Mouse (Mus musculus) 3T3-L1 (cell line): ENCODE measurements around the gene Tmem38a.

ENCODE experiments used
- DNase-seq: peaks from one replicate; pipeline ENCODE4 v3.0.0-alpha.2; 2015; ENCODE audit warnings: low read depth, low spot score

Gene Tmem38a

DNA sequence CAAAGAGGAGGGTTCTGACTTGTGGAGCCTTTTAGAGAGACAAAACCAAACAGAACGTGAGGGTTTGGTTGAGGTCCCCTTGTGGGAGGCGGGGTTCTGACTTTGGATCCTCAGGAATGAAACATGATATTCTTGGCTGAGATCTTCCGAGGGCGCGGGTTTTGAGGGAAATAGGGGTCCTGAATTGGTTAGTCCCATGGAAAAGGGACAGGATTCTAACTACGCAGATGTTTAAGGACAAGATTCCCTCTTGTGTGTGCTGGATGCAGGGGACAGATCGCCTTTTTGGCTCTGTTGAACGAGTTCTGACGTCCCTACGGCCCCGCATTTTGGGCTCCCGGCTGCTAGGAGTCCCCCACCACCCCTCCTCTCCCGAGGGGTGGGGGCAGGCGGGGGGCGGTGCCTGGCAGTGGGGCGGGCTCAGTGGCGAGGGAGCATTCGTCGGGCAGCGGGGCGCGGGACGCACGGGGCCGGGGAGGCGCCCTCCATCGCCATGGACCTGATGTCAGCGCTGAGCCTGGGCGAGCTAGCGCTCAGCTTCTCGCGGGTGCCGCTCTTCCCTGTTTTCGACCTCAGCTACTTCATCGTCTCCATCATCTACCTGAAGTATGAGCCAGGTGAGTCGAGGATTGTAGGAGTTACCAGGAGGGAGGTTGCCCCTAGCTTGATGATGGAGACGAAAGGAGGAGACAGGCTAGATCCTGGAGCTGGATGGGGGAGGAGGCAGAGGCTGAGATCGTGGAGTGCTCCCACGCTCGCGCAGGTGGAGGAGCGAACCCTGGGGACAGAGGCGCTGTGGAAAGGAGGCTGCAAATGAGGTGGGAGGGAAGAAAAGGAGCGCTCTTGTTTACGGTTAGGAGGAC, at the start of gene Tmem38a:
Gene Tmem38a (plus strand): TSS at position 445 of the 863 bp plus-strand sequence.
- DNase-seq: peak; percentile 81

DNA sequence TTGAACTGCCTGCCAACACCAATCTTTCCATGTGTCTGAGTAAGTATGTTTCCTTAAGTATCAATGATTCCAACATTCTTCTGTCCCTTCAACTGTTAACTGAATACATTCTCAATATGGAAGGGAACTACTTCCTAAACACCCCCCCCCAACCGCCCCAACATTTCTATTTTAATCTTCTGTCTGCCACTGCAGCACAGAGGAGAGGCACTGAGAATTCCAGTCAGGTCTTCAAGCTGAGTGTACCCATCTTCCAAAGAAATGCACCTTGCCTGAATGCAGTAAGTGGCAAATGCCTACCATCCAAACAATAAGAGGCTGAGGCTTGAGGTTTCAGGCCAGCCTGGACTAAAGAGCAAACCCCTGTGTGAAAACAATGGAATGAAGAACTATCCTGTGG, 39.8 kb upstream of the Tmem38a start:
- no peak for DNase-seq

DNA sequence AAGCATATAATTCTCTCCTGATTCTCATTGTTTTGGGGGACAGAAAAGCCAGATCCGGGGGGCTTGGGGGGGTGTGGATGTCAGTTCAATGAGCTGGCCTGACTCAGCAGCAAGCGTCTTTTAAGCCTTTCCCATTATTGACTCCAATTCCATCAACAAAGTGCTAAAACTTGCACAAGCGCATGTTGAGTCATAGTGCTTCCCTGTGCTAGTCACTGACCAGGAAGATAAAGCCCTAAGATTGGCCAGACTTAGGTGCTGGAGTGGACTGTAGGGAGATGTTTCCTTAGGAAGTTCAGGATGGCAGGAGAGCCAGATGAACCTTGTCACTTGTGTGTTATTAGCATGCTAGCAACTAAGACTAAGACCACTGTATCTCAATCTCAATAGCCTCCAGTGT, 37.0 kb upstream of the Tmem38a start:
- DNase-seq: peak; percentile 55

DNA sequence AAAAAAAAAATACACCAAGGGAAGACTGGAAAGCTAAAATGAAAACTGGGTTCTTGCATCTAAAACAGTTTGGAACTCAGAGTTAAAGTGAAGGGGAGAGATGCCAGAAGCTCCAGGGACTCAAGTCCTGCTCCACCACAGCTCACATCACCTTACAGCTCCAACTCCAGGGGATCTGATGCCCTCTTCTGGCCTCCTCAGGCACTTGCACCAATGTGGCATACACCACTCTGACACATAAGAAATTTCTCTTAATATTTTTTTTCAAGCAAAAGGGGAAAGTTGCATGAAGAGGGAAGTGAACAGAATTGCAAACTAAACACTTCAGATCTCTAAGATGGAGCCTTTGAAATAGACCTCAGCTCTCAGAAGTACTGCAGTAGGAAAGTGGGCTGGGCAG, 32.6 kb upstream of the Tmem38a start:
- DNase-seq: peak; percentile 50

DNA sequence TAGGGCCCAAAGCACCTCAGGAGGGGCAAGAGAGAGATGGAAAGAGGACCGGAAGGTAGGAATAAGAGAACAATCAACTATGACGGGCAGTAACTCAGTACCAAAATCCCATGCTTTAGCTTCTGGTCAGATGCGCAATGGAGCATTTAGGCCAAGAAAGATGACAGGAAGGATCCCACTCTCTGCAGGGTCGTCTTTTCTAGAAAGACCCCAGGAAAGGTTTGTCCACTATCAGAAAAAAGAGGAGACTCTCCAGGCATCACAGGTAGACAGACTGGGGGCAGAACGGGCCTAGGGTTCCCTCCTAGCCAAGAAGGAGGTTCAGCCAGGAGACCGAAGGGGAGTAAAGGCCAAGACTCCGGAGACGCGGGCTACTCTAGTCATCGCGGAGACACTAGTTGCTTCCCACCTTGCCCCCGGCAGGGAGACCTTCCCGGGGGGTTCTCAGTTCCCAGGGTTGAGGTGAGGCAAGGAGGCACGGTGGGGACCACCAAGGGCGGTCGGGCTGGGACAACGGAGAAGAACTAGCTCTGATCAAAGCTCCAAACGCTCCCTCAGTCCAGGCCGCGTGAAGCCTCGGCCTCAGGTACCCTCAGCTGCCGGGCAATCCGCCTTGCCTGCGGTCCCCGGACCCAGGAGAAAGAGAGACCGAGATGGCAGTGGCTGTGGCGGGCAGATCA, 24.6 kb upstream of the Tmem38a start:
- peak; percentile 40 for DNase-seq

DNA sequence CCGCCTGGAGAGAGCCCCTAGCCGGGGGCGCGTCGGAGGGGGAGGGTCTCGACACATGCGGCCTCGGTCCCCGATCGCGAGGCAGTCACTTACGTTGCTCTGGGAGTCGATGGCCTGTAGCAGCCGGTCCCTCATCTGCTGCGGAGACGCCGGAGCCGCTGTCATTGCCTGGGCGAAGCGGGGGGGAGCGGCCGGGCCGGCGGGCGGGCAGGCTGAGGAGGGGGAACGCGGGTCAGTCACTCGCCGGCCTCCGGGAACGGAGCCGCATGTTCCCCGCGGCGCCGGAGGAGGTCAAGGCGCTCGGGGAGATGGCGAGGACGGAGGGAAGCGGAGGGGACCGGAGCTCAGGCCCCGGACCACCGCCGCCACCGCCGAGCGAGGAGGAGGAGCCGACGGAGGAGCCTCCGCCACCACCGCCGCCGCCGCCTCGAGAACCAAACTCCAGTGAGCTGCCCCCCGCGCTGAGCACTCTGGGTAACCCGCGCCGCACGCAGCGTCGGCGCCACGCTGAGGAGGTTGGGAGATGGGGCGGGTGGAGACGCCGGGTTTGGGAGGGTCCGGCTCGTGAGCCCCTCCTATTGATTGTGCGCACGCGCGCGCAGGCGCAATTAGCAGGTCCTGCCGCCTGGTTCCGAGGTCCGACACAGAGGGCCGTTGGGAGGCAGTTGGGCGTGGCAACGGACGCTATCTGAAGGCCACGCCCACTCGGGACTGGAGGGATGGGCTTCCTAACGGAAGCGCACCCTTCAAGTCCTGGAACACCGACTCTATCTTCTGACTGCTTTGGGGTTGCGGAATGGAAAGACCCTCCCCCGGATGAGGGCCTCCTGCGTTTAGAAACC, 23.8 kb upstream of the Tmem38a start, which contains the start of gene Med26:
Gene Med26 (minus strand): TSS at position 469 of the 842 bp plus-strand sequence.
- DNase-seq: peak; percentile 100

DNA sequence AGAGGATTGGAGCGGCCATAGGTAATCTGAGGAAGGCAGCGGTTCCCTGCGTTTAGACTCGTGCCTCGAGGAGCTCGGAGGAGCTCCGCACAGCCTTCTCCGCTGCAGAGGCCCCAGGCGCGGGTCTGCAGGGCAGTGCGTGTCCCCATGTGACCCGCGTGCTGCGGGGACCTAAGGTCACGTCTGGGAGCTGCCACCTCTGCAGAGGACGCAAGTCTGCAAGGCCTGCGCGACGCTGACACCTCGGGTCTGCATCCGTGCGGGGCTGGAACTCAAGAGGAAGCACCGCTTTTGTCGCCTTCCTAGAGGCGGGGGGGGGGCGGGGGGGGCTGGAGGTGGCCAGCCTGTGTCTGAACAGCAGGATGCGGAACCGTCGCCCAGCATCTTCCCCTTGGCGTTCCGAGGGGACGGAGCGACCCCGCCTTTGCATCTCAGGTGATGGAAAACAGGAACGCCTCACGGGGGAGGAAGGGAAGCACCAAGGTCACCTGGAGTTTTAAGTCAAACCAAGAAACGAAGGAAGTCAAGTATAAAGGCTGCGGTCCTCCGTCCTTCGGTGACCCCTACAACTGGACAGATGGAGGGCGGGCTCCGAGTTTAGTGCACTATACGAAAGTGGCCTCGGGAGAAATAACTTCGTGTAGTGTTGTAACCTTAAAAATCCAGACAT, 23.1 kb upstream of the Tmem38a start:
- peak; percentile 53 for DNase-seq

DNA sequence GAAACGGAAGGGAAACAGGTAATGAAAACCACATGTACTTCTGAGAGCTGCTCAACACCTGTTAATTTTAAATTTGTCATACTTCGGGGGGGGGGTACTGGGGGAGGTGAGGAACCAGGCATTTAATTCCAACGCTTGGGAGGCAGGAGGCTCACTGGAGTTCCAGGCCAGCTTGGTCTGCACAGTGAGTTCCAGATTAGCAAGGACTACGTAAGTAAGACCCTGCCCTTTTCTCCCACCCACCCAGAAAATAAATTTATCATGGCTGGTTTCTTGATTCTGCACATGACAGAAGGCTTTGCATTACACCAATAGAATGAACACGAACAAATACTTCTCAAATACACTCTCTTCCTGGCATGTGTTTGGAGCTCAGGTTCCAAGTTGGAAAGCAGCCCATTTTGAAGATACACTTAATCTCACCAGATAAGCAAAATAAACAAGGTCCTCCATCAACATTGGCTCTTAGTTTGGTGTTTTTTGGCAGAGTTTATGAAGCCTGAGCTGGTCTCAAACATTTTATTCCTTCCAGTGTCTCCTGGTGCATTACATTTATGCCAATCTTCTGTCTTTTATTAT, 22.5 kb upstream of the Tmem38a start:
- DNase-seq: peak; percentile 70

DNA sequence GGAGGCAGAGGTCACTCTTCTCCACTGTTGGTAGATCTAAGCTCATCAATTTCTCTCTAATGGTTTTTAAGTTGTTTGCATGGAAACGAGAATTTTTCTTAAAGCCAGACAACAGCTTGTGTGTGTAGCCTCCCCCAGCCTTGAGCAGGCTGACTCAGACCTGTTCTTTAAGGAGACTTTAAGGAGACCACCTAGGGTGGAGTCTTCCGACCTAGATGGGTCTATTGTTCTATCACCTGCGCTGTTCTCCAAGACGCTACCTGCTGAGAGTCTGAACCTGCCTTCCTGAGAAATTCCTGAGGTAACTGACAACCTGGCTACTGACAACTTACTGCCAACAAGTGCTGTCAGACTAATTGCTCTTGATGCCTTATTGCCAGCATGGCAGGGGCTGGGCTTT, 16.1 kb upstream of the Tmem38a start:
- DNase-seq: no peak

DNA sequence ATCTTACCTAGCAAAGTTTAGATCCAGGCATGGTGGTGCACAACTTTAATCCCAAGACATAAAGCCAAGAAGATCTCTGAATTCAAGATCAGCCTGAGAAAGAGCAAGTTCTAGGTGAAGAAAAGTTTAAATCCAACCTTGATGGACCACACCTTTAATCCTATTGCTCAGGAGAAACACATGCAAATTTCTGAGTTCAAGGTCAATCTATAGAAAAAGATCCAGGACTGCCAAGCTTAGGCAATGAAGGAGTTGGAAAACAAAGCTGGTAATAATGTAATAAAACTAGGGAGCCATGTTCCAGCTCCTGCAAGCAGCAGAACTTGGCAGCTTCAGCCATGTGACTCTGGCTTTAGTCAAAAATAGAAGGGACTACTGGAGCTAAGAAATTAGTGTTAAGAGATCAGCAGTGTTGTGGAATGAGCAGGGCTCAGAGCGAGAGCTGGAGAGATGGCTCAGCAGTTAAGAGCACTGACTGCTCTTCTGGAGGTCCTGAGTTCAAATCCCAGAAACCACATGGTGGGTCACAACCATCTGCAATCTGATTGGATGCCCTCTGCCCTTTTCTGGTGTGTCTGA, 10.7 kb upstream of the Tmem38a start:
- DNase-seq: no peak

DNA sequence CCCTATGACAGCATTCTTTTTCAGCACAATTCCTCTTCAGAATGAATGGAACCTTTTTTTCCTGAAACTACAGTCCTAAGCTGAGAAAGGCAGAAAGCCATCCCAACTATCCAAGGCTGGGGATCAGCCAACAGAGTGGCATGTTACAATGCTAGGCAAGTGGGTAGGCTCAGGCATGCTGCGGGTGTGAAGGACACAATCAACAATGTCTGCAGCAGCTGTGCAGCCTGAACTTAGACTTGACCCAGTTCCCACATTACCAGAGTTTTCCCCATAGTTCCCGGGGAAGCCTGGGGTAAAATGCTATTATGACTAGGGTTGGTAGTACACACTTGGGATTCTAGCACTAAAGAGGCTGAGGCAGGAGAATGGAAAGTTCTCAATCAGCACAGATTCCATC, 5.9 kb upstream of the Tmem38a start:
- no peak for DNase-seq

DNA sequence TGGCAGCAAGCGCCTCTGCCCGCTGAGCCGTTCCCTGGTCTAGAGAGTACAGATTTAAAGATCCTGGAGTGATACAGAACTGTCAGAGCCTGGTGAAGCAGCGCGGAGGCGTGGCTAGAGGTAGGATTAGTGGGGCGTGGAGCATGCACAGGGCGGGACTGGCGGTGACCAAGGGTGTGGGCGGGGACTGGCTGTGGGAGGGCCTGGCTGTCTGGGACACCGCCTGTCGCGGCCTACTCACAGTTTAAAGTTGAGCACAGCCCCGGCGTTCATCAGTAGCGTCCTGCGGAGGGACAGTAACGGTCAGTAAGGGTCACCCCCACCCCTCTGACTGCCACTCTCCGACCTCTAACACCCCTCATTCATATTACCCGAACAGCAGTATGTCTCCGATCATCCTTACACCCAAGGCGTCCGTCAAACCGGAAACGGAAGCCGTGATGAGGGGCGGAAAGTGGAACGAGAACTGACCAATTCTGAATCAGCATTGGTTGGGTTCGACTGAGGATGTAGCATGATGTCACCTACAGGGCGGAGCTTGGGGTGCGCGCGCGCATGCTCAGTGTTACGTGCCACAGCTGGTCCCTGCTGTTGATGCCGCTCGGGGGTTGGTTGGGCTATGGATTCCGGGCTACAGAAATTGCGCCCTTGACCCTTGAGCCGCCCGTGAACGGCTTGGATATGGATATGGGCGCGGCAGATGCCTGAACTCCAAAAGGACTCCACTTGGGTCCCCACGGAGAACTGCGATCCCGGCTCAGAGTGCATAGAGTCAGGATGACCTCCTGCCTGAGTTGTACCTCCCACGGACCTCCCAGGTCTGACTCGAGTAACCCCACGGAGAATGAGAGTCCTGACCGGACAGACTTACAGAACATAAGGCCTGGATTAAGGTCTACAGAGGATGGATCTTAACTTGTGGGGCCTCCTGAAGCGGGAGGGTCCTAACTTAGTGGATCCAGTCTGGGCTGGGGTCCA, 933 bp upstream of the Tmem38a start, which contains the start of gene Smim7:
Gene Smim7 (minus strand): TSS at position 456 of the 978 bp plus-strand sequence.
- peak; percentile 100 for DNase-seq

DNA sequence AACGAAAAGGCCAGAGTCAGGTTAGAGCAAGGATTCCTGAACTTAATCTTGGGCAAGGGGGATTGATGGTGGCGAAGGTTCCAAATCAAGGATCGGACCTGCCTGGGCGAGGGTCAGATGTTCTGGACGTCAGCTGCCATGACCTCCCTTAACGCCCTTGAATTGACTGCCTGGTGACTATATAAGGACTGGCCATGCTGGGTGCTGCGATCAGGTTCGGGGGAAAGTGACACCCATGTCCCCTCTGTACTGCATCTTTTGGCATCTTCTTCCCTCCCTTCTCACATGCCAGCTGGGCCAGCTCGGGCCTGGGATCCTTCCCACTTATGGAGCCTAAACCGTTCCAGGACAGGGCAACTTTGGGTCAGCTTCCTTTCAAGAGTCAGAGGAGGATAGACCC, 652 bp downstream of the Tmem38a start:
- DNase-seq: no peak

DNA sequence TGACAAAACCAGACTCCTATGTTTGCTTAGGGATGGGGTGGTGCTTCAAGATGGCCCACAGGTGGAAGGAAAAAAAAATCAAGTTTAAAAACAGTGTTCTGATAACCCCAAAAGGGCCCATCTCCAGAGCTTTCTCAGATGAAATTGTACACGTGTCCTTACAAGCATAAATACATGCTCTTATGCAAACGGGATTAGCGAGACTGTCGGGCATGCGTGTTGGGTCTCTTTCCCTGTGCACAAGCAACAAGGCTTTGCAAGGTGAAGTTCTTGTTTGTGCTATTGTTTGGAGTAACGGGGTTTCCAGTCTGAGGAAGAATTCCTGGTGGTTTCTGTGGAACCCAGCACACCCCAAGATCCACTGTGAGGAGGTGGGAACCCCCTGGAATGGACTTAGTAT, 1.6 kb downstream of the Tmem38a start:
- DNase-seq: no peak

DNA sequence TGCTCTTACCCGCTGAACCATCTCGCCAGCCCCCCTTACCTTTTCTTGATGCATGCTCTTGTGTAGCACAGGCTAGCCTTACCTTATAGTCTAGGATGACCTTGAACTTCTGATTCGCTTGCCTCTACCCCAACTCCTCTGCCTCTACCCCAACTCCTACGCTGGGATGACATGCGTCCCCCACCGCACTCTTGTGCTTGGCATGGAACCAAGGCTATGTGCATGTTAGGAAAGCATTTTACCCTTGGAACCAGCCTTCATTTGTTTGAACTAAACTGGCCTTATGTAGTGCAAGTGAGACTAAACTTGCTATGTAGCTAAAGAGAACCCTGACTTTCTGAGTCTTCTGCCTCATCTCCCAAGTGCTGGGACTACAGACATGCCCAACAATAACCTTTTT, 4.1 kb downstream of the Tmem38a start:
- no peak for DNase-seq

DNA sequence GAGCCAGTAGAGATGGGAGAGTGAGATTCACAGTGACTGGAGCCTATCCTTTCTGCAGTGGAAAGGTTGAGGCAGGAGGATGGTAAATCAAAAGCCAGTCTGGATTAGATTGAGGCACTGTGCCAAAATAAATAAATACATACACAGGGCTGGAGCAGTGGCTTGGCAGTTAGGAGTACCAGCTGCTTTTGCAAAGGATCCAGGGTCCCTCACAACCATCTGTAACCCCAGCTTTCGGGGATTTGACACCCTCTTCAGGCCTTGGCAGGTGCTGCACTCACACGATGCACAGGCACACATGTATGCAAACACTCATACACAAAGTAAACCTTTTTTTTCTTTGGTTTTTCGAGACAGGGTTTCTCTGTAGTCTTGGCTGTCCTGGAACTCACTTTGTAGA, 5.4 kb downstream of the Tmem38a start:
- peak; percentile 62 for DNase-seq

DNA sequence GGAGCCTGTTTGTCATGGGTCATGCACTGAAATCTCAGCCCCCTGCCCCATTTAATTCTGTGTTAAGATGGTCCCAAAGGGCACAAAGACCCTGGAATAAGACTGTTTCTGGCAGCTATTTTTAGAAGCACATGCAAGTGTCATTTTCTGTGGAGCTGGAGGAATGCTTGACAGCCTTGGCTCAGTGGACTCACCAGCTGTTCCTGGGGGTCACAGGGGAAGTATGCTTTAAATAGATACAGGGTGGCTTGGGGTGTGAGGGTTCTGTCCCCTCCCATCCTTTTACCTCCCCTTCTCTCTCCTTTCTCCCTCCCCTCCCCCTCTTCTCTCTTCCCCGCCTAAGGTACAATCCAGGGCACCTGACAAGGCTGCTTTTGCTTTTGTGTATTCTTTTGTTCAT, 6.1 kb downstream of the Tmem38a start:
- DNase-seq: no peak

DNA sequence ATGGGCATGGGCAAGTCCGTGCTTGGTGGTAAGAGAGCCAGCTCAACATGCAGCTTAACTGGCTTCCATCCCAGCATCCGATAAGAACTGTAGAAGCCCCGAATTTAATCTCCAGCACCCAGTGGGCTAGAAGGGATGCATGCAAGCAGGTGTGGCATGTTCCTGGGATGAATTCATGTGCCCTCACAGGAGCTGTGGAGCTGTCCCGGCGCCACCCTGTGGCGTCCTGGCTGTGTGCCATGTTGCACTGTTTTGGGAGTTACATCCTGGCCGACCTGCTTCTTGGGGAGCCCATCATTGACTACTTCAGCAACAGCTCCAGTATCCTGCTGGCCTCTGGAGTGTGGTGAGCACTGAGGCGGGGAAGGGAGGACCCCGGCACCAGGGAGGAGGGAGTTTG, 7.5 kb downstream of the Tmem38a start:
- no peak for DNase-seq

DNA sequence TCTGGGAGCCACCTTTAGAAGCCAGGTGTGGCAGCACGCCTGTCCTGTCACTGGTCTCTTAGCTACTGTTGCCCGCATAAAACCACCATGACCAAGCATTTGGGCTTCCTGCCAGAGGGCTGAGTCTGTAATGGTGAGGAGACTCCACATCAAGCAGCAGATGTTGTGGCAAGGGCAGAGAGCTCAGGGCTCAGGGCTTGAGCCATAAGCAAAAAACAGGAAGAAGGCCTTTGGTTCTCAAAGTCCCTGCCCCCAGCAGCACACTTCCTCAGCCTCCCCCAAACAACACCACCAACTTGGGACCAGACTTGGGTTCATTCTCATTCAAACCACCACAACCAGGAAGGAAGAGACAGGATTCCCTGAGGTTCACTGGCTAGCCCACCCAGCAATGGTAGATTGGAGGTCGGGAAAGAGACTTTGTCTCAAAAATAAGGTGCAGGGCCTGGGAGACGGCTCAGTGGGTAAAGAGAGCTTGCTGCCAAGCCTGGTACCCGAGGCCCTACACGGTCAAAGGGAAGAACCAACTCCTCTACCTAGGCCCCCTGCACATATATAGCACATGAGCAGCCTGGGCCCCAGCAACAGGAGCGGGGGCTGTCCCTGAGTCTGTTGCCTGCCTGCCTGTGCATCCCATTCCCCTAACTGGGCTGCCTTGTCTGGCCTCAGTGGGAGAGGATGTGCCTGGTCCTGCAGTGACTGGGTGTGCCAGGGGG, 11.4 kb downstream of the Tmem38a start:
- peak; percentile 97 for DNase-seq
